Mouse (Mus musculus) C2C12 (cell line): Measurements from ENCODE around the gene Hs6st3. TPM values are rescaled to one million over a fixed set of nuclear protein-coding genes. Genes with fewer than 3 reads are reported as not detected.
"Not testable (repeated sequence)": the region's sequence is repeated elsewhere in the genome, so short reads cannot be mapped to it uniquely, and the experiment has no call there.

ENCODE experiments used
- H3K27me3 ChIP-seq: one replicate; pipeline ENCODE4 v1.6.1; 2011; ENCODE audit not compliant: control insufficient read depth, insufficient read depth, insufficient read length
- H3K36me3 ChIP-seq: one replicate; pipeline ENCODE4 v1.6.1; 2011; ENCODE audit not compliant: control insufficient read depth, insufficient read depth
- H3K4me3 ChIP-seq: one replicate; pipeline ENCODE4 v1.5.1; 2011; ENCODE audit warnings: mild to moderate bottlenecking, control low read depth; ENCODE audit not compliant: poor library complexity, insufficient read depth, severe bottlenecking
- H3K79me2 ChIP-seq: one replicate; pipeline ENCODE4 v1.6.1; 2011; ENCODE audit not compliant: control insufficient read depth, insufficient read depth
- H3K79me3 ChIP-seq: one replicate; pipeline ENCODE4 v1.6.1; 2011; ENCODE audit warnings: low read depth, control low read depth
- H3ac ChIP-seq: one replicate; pipeline ENCODE3; 2011; ENCODE audit warnings: low read depth; ENCODE audit not compliant: control insufficient read depth, insufficient read length
- CEBPB ChIP-seq: IDR thresholded peaks from one replicate; pipeline ENCODE4 v1.6.1; 2011; ENCODE audit warnings: low read depth, mild to moderate bottlenecking, control low read depth, moderate library complexity
- CTCF ChIP-seq: IDR thresholded peaks from one replicate; pipeline ENCODE4 v1.5.1; 2011; ENCODE audit not compliant: control insufficient read depth, insufficient read depth, insufficient read length
- FOSL1 ChIP-seq: IDR thresholded peaks from one replicate; pipeline ENCODE4 v1.8.0; 2011; ENCODE audit warnings: mild to moderate bottlenecking, low read length; ENCODE audit not compliant: poor library complexity, insufficient read depth, severe bottlenecking
- MAX ChIP-seq: IDR thresholded peaks from one replicate; pipeline ENCODE4 v1.6.1; 2011; ENCODE audit warnings: mild to moderate bottlenecking, control low read depth
- MYOD1 ChIP-seq: IDR thresholded peaks from one replicate; pipeline ENCODE4 v1.6.1; 2011; ENCODE audit warnings: low read depth; ENCODE audit not compliant: control insufficient read depth, insufficient read length
- MYOG ChIP-seq: IDR thresholded peaks from one replicate; pipeline ENCODE4 v1.6.1; 2011; ENCODE audit not compliant: control insufficient read depth, insufficient read length; ENCODE audit errors: extremely low read depth
- USF1 ChIP-seq: IDR thresholded peaks from one replicate; pipeline ENCODE4 v1.6.1; 2011; ENCODE audit warnings: low read depth, mild to moderate bottlenecking, control low read depth, moderate library complexity
- polyA plus RNA-seq: library from polyadenylated mRNA; unstranded; fragments of >200 nt; fragmentation: generic; extraction: Trizol; gene quantifications from one replicate; pipeline ENCODE4 v1.2.1, GENCODE M21; 2012; ENCODE audit warnings: missing spikeins

Hs6st3 gene
- polyA plus RNA-seq, 1 experiment = not detected

GRCm38 (mm10) chr14:119532889-119533546 is 394.9 kb downstream of the Hs6st3 start:
- Histone ChIP-seq H3K4me3 (no peak overlapping the region), H3K27me3 (no peaks in the 10 kb centered on the region), H3ac (no peak overlapping the region), H3K79me3 (no peaks in the 10 kb centered on the region), H3K36me3 (no peaks in the 10 kb centered on the region), H3K79me2 (no peaks in the 10 kb centered on the region)
- TF ChIP-seq USF1 = no peak
- no peak for TF ChIP-seq MYOD1
- no peak for TF ChIP-seq MYOG
- no peak for TF ChIP-seq MAX
- TF ChIP-seq CTCF = no peak
- no peak for TF ChIP-seq CEBPB
- no peak for TF ChIP-seq FOSL1

- Histone ChIP-seq H3K27me3 (no peaks in the 10 kb centered on the region), H3K4me3 (no peak overlapping the region), H3ac (no peak overlapping the region), H3K79me3 (no peaks in the 10 kb centered on the region), H3K79me2 (no peaks in the 10 kb centered on the region), H3K36me3 (no peaks in the 10 kb centered on the region)
- TF ChIP-seq MYOD1 (no peak), CTCF (no peak), MYOG (no peak), CEBPB (no peak), FOSL1 (no peak), USF1 (no peak), MAX (no peak)
Measured at GRCm38 (mm10) chr14:119540505-119540904, 402.4 kb downstream of the Hs6st3 start.

- Histone ChIP-seq H3K79me2 (no peaks in the 10 kb centered on the region), H3ac (no peak overlapping the region), H3K27me3 (no peaks in the 10 kb centered on the region), H3K4me3 (no peak overlapping the region), H3K36me3 (no peaks in the 10 kb centered on the region), H3K79me3 (no peaks in the 10 kb centered on the region)
- TF ChIP-seq MAX (no peak), CTCF (no peak), FOSL1 (no peak), MYOG (no peak), CEBPB (no peak), MYOD1 (no peak), USF1 (no peak)
Measured at GRCm38 (mm10) chr14:119544596-119544995, 406.5 kb downstream of the Hs6st3 start.

DNA sequence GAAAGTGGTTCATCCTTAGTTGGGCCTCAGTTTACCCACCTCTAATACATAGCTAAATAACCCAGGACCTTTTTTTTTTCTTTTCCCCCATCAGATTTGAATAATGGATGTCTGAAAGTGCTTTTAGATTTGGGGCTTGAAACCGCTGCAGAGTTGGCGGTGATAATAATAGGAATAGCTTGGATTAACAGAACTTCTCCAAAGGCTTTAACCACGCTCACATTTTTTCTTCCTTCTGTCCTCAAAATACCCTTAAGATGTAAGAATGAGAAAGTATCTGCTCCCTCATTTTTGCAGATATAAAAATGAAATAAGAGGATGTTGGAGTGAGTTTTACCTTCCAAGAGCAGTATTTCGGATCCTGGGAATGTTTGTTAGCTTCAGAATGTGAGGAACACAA is 420.2 kb downstream of the Hs6st3 start:
- H3K27me3 ChIP-seq = no peaks in the 10 kb centered on the region
- H3K79me2 ChIP-seq = no peaks in the 10 kb centered on the region
- no peak overlapping the region for H3K4me3 ChIP-seq
- H3K79me3 ChIP-seq = no peaks in the 10 kb centered on the region
- TF ChIP-seq USF1 (no peak), CTCF (no peak)
- H3ac ChIP-seq = no peak overlapping the region
- no peaks in the 10 kb centered on the region for H3K36me3 ChIP-seq

GRCm38 (mm10) chr14:119582039-119582508 is 443.9 kb downstream of the Hs6st3 start:
- TF ChIP-seq USF1 = no peak
- no peak for TF ChIP-seq MAX
- no peak for TF ChIP-seq MYOD1
- TF ChIP-seq MYOG = no peak
- TF ChIP-seq FOSL1 = no peak
- no peak for TF ChIP-seq CTCF
- TF ChIP-seq CEBPB = no peak
- no peak overlapping the region for H3K4me3 ChIP-seq
- H3K27me3 ChIP-seq = no peaks in the 10 kb centered on the region
- H3K79me3 ChIP-seq = no peaks in the 10 kb centered on the region
- no peak overlapping the region for H3ac ChIP-seq
- no peaks in the 10 kb centered on the region for H3K79me2 ChIP-seq
- H3K36me3 ChIP-seq = no peaks in the 10 kb centered on the region

DNA sequence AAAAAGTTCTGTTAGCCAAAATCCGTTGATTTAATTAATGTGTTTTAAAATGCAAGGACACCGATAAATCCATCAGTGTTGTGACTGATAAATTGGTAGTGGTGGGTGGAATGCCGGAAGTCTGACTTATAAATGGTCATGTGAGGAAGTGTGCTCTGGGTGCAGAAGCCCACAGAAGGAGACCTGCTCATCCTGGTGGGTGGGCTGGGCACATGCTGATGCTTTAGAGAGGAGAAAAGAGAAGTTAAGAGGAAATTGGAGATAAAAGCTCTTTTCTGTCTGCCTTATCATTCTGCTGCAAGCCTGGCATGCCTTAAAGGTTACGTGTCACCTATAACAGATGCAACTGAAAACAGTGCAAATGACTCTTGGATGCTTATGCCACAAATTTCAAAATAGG is 446.9 kb downstream of the Hs6st3 start:
- Histone ChIP-seq H3K79me2 (no peaks in the 10 kb centered on the region), H3K27me3 (no peaks in the 10 kb centered on the region), H3K79me3 (no peaks in the 10 kb centered on the region), H3K36me3 (no peaks in the 10 kb centered on the region), H3K4me3 (no peak overlapping the region), H3ac (no peak overlapping the region)
- TF ChIP-seq MYOD1 (no peak), USF1 (no peak), MAX (no peak), FOSL1 (no peak), CEBPB (no peak), CTCF (no peak), MYOG (no peak)

- H3K79me2 ChIP-seq, H3K27me3 ChIP-seq, H3ac ChIP-seq, H3K36me3 ChIP-seq, H3K4me3 ChIP-seq, H3K79me3 ChIP-seq: not testable (repeated sequence)
Measured at GRCm38 (mm10) chr14:119587365-119587764, 449.2 kb downstream of the Hs6st3 start.
